Mouse (Mus musculus): ENCODE measurements around the gene Zfp583. TPM values are rescaled to one million over a fixed set of nuclear protein-coding genes. Genes with fewer than 3 reads are reported as not detected.

Gene Zfp583
- under 1 TPM; 0.50 to 0.55 TPM for total RNA-seq (2023)

GRCm38 (mm10) chr7:6331233-6331956 is at the start of gene Zfp583:
Gene Zfp583 (minus strand): TSS chr7:6331285.

DNA sequence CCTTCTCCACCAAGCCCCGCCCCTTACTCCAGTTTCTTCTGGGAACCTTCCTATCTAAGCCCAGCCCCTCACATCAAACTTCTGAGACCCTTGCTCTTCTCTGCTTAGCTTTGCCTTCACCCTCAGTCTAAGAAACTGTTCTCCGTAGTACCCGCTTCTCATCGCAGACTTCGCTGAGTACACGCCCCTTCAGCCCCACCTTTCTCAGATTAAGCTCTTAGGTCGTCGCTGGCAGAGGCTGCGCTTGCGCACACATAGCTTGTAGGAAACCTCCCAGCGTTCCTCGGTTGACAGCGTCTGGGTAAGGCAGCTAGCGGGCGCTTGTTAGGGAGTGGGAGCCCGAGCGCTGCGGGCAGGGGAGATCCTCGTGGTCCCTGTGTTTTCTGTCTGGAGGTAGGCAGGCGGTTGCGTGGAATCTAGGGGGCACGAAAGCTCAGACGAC is 32.0 kb upstream of the Zfp583 start, which contains the start of gene Zfp78:
Gene Zfp78, plus strand, starts transcription at position 234 of the 442 bp plus-strand sequence.

DNA sequence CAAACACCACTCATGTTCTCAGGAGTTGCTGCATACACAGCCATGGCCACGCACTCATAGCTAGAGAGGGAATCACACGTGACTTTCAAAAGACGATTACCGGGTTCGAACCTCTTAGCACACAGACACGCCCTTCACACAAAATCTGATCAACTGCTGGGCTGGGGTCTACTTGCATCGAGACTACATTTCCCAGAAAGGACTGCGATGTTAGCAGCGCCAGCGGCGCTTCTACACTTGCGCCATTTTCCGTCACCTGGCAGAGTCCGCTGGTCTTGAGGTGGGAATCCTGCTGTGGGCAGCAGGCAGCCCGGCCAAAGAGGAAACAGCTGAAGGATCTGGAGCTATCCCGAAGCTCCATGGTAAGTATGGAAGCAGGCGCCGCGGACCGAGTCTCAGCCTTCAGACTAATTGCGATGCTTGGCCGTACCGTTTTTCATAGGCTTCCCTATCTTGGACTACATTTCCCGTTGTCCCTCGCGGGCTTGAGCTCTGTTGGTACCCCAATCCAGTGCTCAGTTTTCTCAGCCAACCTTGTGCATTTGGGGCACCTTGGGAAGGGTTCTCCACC is 12.5 kb upstream of the Zfp583 start, which contains the start of gene Gm3854:
Gene Gm3854, plus strand, starts transcription at position 259 of the 571 bp plus-strand sequence.

GRCm38 (mm10) chr7:6285842-6286705 is 45.0 kb downstream of the Zfp583 start, which contains the start of gene Zfp667:
Gene Zfp667 (plus strand): TSS chr7:6286579.

Other genes starting within 250 kb of the Zfp583 start
- gene Zfp787, start 175.3 kb downstream of the Zfp583 start, total RNA-seq (2023) = 10 to 100 TPM; 24.3 to 25.0 TPM
- gene Zfp444, start 159.1 kb downstream of the Zfp583 start, total RNA-seq (2023) = 1 to 10 TPM; 5.3 to 8.3 TPM
- gene Galp, start 134.2 kb downstream of the Zfp583 start, total RNA-seq (2023) = not detected
- gene Zscan5b, start 109.0 kb downstream of the Zfp583 start, total RNA-seq (2023) = not detected
- not detected for gene Epp13, start 78.6 kb downstream of the Zfp583 start, total RNA-seq (2023)
- under 1 TPM; 0.40 to 0.66 TPM for gene Zfp667, start 44.7 kb downstream of the Zfp583 start, total RNA-seq (2023)
- not detected for gene Gm3854, start 12.5 kb upstream of the Zfp583 start, total RNA-seq (2023)
- 1 to 10 TPM in 1 of 2 experiments, under 1 TPM in 1; 0.70 to 1.2 TPM for gene Zfp78, start 32.0 kb upstream of the Zfp583 start, total RNA-seq (2023)
- 1 to 10 TPM; 1.6 to 2.5 TPM for gene Zfp28, start 52.0 kb upstream of the Zfp583 start, total RNA-seq (2023)
- gene Smim17, start 67.4 kb upstream of the Zfp583 start, total RNA-seq (2023) = not detected
- gene Gm20715, start 79.0 kb upstream of the Zfp583 start, total RNA-seq (2023) = under 1 TPM in 1 of 2 experiments, not detected in 1; 0.07 TPM
- not detected for gene Olfr1344, start 107.4 kb upstream of the Zfp583 start, total RNA-seq (2023)
- not detected for gene Olfr1336, start 124.9 kb upstream of the Zfp583 start, total RNA-seq (2023)
- not detected for gene Olfr1346, start 135.8 kb upstream of the Zfp583 start, total RNA-seq (2023)
- not detected for gene Olfr5, start 155.7 kb upstream of the Zfp583 start, total RNA-seq (2023)
- not detected for gene Olfr1347, start 168.5 kb upstream of the Zfp583 start, total RNA-seq (2023)
- not detected for gene Olfr1348, start 177.5 kb upstream of the Zfp583 start, total RNA-seq (2023)
- gene Olfr1349, start 191.7 kb upstream of the Zfp583 start, total RNA-seq (2023) = not detected
- not detected for gene Olfr1350, start 233.6 kb upstream of the Zfp583 start, total RNA-seq (2023)

Measured in neutrophil, adult 83 days (primary cell).